Mouse (Mus musculus) embryonic facial prominence, embryonic 13.5 days (tissue): Measurements from ENCODE around the gene Fam151a. TPM values are rescaled to one million over a fixed set of nuclear protein-coding genes. Genes with fewer than 3 reads are reported as not detected.
"Not testable (repeated sequence)": the region's sequence is repeated elsewhere in the genome, so short reads cannot be mapped to it uniquely, and the experiment has no call there.

ENCODE experiments used
- ATAC-seq: fragments of 200-750 bp; cut with Nextera tagmentation; 2 replicates; pipeline ENCODE4 v1.8.0; 2017; ENCODE audit warnings: low read depth; ENCODE audit not compliant: insufficient number of reproducible peaks, insufficient read depth, low FRiP score, low TSS enrichment
- H3K27ac ChIP-seq: fragments of 300-500 bp; sonication (generic); 2 replicates; pipeline ENCODE4 v1.5.1; 2015; ENCODE audit warnings: moderate library complexity, mild to moderate bottlenecking, inconsistent platforms
- H3K27me3 ChIP-seq: fragments of 300-500 bp; sonication (generic); 2 replicates; pipeline ENCODE4 v1.6.1; 2015; ENCODE audit warnings: mild to moderate bottlenecking, inconsistent platforms
- H3K36me3 ChIP-seq: fragments of 300-500 bp; sonication (generic); 2 replicates; pipeline ENCODE4 v1.6.1; 2015; ENCODE audit warnings: mild to moderate bottlenecking, inconsistent platforms
- H3K4me1 ChIP-seq: fragments of 300-500 bp; sonication (generic); 2 replicates; pipeline ENCODE4 v1.6.1; 2015; ENCODE audit warnings: inconsistent platforms
- H3K4me2 ChIP-seq: fragments of 300-500 bp; sonication (generic); 2 replicates; pipeline ENCODE4 v1.6.1; 2015; ENCODE audit warnings: moderate library complexity, mild to moderate bottlenecking, inconsistent platforms
- H3K4me3 ChIP-seq: fragments of 300-500 bp; sonication (generic); 2 replicates; pipeline ENCODE4 v1.5.1; 2015; ENCODE audit warnings: mild to moderate bottlenecking, inconsistent platforms
- H3K9ac ChIP-seq: fragments of 300-500 bp; sonication (generic); 2 replicates; pipeline ENCODE4 v1.6.1; 2015; ENCODE audit warnings: mild to moderate bottlenecking, inconsistent platforms
- H3K9me3 ChIP-seq: fragments of 300-500 bp; sonication (generic); 2 replicates; pipeline ENCODE4 v1.6.1; 2016; ENCODE audit warnings: inconsistent platforms
- WGBS: fragments of 180-500 bp; shearing (Covaris S2); methylation state at CpG from one replicate; pipeline ENCODE4 v1.1.7; 2015; ENCODE audit warnings: mixed read lengths; 5-methylcytosine and 5-hydroxymethylcytosine counted together
- polyA plus RNA-seq: library from polyadenylated mRNA; unstranded; fragments of >200 nt; fragmentation: Nextera tagmentation; extraction: Ambion mirVana; gene quantifications from 2 replicates; pipeline ENCODE4 v1.2.1, GENCODE M21; 2015

Fam151a gene
- polyA plus RNA-seq, 1 experiment from 2014 or later, result not detected

DNA sequence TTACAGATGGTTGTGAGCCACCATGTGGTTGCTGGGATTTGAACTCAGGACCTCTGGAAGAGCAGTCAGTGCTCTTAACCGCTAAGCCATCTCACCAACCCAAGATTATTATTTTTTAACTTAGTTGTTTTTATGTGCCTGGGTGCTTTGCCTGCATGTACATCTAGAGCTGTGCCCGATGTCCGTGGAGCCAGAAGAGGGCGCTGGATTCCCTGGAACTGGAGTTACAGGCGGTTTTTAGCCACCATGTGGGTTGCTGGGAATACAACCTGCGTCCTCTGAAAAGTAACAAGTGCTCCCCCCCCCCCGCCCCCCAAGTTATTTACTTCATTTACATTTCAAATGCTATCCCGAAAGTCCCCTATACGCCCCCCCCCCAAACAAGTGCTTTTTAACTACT, 60.1 kb downstream of the Fam151a start:
- not testable (repeated sequence) for H3K4me2 ChIP-seq, H3K36me3 ChIP-seq, H3K9me3 ChIP-seq, ATAC-seq, H3K4me3 ChIP-seq, H3K27ac ChIP-seq, H3K9ac ChIP-seq, H3K27me3 ChIP-seq
- 93% methylated on average over 9 of the region's 9 CpGs for WGBS
- peaks cover 22% of the 10 kb centered on the region for H3K4me1 ChIP-seq

GRCm38 (mm10) chr4:106794247-106794646, 60.6 kb downstream of the Fam151a start:
- WGBS, result 86% methylated on average over 7 of the region's 7 CpGs
- Histone ChIP-seq H3K27me3 (no peaks in the 10 kb centered on the region), H3K4me3 (no peak overlapping the region), H3K9me3 (no peaks in the 10 kb centered on the region), H3K4me2 (no peak overlapping the region), H3K9ac (no peak overlapping the region), H3K36me3 (no peaks in the 10 kb centered on the region), H3K4me1 (peaks cover 22% of the 10 kb centered on the region), H3K27ac (no peak overlapping the region)
- no peak for ATAC-seq

- H3K4me2 ChIP-seq, result no peak overlapping the region
- no peaks in the 10 kb centered on the region for H3K36me3 ChIP-seq
- 80% methylated on average over 2 of the region's 2 CpGs for WGBS
- H3K9ac ChIP-seq, result no peak overlapping the region
- no peaks in the 10 kb centered on the region for H3K9me3 ChIP-seq
- H3K27ac ChIP-seq, result no peak overlapping the region
- no peak for ATAC-seq
- H3K4me1 ChIP-seq, result peaks cover 23% of the 10 kb centered on the region
- no peaks in the 10 kb centered on the region for H3K27me3 ChIP-seq
- no peak overlapping the region for H3K4me3 ChIP-seq
Observed at GRCm38 (mm10) chr4:106795289-106795688, 61.6 kb downstream of the Fam151a start.

Other genes with a start within 250 kb of the Fam151a start
- gene Bsnd, start 241.6 kb upstream of the Fam151a start, polyA plus RNA-seq, result not detected in 2 replicates
- 6.9 TPM in 2 replicates for gene Dhcr24, start 172.9 kb upstream of the Fam151a start, polyA plus RNA-seq
- not detected in 2 replicates for gene Lexm, start 116.6 kb upstream of the Fam151a start, polyA plus RNA-seq
- 1.8 TPM in 2 replicates for gene Ttc22, start 111.5 kb upstream of the Fam151a start, polyA plus RNA-seq
- gene Pars2, start 82.8 kb upstream of the Fam151a start, polyA plus RNA-seq, result 14.6 and 14.8 TPM in 2 replicates
- gene Ttc4, start 54.9 kb upstream of the Fam151a start, polyA plus RNA-seq, result 104 and 106 TPM in 2 replicates
- gene Mroh7, start 3.0 kb upstream of the Fam151a start, polyA plus RNA-seq, result 0.44 and 0.58 TPM in 2 replicates
- 2.1 and 3.0 TPM in 2 replicates for gene Acot11, start 71.1 kb downstream of the Fam151a start, polyA plus RNA-seq
- 172 and 190 TPM in 2 replicates for gene Ssbp3, start 176.8 kb downstream of the Fam151a start, polyA plus RNA-seq